Mouse (Mus musculus) bone marrow, adult 2 months (tissue): ENCODE data around the gene Rrp1b.

Source experiments
- CTCF ChIP-seq: fragments of 200-500 bp; IDR thresholded peaks from 2 replicates; pipeline ENCODE4 v1.5.1; 2011; ENCODE audit warnings: low read length, control low read depth; ENCODE audit not compliant: control insufficient read depth, insufficient read depth
- POLR2A ChIP-seq: fragments of 200-500 bp; IDR thresholded peaks from 2 replicates; pipeline ENCODE4 v1.6.1; 2011; ENCODE audit warnings: low read depth, mild to moderate bottlenecking, control low read depth, low read length, borderline replicate concordance; ENCODE audit not compliant: control insufficient read depth

- TF ChIP-seq CTCF (no peak), POLR2A (no peak)
Measured at GRCm38 (mm10) chr17:32036509-32037438, 874 bp downstream of the Rrp1b start.
